Mouse (Mus musculus) bone marrow, adult 2 months (tissue): Measurements from ENCODE around the gene Shroom1. TPM values are rescaled to one million over a fixed set of nuclear protein-coding genes. Genes with fewer than 3 reads are reported as not detected.
A peak's percentile ranks its signal among the peaks of the same experiment; 100 is the strongest.

Experiments used
- H3K27ac ChIP-seq: fragments of 200-500 bp; 2 replicates; pipeline ENCODE4 v1.5.1; 2012; ENCODE audit warnings: low read depth, mild to moderate bottlenecking, control low read depth, inconsistent platforms, low read length; ENCODE audit not compliant: control insufficient read depth, poor library complexity, insufficient read depth
- H3K4me1 ChIP-seq: fragments of 200-500 bp; 2 replicates; pipeline ENCODE4 v1.6.1; 2011; ENCODE audit warnings: low read length; ENCODE audit not compliant: control insufficient read depth, insufficient read depth
- H3K4me3 ChIP-seq: fragments of 200-500 bp; replicated peaks from 2 replicates; pipeline ENCODE3; 2011; ENCODE audit warnings: mild to moderate bottlenecking, low read depth, low read length, control low read depth; ENCODE audit not compliant: control insufficient read depth
- CTCF ChIP-seq: fragments of 200-500 bp; IDR thresholded peaks from 2 replicates; pipeline ENCODE4 v1.5.1; 2011; ENCODE audit warnings: low read length, control low read depth; ENCODE audit not compliant: control insufficient read depth, insufficient read depth
- POLR2A ChIP-seq: fragments of 200-500 bp; IDR thresholded peaks from 2 replicates; pipeline ENCODE4 v1.6.1; 2011; ENCODE audit warnings: low read depth, mild to moderate bottlenecking, control low read depth, low read length, borderline replicate concordance; ENCODE audit not compliant: control insufficient read depth
- WGBS: fragments of 180-500 bp; shearing (Covaris S2); methylation state at CpG from one replicate; pipeline ENCODE4 v1.1.7; 2018; 5-methylcytosine and 5-hydroxymethylcytosine counted together
- polyA plus RNA-seq: library from polyadenylated mRNA; stranded (reverse); fragments of >200 nt; gene quantifications from 2 replicates; pipeline ENCODE4 v1.2.4, GENCODE M21; 2011; ENCODE audit warnings: low replicate concordance; ENCODE audit not compliant: missing spikeins, insufficient read depth, insufficient read length

Shroom1 gene
- polyA plus RNA-seq, 1 experiment = 0.70 TPM

DNA sequence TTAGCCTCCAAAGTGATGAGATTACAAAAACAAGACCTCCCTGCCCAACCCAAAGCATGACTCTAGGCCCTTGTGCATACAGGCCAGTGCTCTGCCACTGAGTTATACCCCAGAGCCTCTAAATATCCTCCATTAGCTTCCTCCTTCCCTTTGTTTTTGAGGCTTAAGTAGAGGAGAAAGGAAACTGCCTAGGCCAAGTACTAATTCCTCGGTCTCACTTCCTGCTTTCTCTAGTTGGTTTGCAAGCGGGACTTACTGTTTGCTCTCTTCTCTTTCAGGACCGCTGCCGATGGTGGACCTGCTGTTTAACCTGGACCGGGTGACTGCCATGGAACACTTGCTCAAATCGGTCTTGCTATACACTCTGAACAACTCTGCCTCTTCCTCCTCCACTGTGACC, 20.7 kb upstream of the Shroom1 start:
- 63% methylated on average over 6 of the region's 6 CpGs for WGBS

DNA sequence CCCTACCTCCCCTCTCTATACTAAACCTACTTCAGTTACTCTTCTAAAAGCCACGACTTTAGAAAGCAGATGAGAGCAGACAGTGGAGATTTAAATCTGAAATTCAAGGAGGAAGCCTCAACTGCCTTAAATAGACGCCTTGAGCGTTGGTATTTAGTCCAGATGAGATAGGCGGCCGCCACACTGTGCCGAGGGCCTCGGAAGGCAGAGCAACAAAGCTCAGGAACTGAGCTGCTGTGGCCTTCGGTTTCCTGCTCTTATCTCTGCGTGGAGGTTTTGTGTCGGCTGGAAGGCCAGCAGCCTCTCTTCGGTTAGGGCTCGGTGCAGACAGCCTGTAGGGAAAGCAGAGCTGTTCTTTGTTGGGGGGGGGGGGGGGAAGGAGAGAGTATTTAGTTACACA, 15.1 kb upstream of the Shroom1 start:
- TF ChIP-seq POLR2A = no peak
- TF ChIP-seq CTCF = no peak
- no peaks in the 10 kb centered on the region; the same call in 1 of the 2 replicates for H3K4me1 ChIP-seq
- no peak overlapping the region for H3K4me3 ChIP-seq
- WGBS = 5% methylated on average over 12 of the region's 12 CpGs
- H3K27ac ChIP-seq = no peak overlapping the region

More for the DNA sequence above, 20.7 kb upstream of the Shroom1 start:
- peaks cover 1% of the 10 kb centered on the region; the same call in 1 of the 2 replicates for H3K4me1 ChIP-seq
- no peak overlapping the region for H3K27ac ChIP-seq
- no peak overlapping the region for H3K4me3 ChIP-seq
- TF ChIP-seq CTCF (no peak), POLR2A (no peak)

DNA sequence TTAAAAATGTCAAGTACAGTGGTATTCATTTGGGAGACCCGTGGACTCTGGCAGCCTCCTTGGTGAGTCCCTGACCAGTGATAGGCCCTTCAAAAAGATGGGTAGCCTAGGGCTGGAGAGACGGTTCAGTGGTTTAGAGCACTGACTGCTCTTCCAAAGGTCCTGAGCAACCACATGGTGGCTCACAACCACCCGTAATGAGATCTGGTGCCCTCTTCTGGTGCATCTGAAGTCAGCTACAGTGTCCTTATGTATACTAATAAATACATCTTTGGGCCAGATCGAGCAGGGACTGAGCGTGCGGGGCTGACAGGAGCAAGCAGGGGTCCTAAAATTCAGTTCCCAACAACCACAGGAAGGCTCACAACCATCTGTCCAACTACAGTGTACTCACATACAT, 13.1 kb upstream of the Shroom1 start:
- no peak overlapping the region for H3K4me3 ChIP-seq
- no peaks in the 10 kb centered on the region; the same call in 1 of the 2 replicates for H3K4me1 ChIP-seq
- WGBS = 8% methylated on average over 6 of the region's 6 CpGs
- no peak for TF ChIP-seq POLR2A
- peak; percentile 45; the same call in 1 of the 2 replicates for TF ChIP-seq CTCF
- no peak overlapping the region for H3K27ac ChIP-seq

DNA sequence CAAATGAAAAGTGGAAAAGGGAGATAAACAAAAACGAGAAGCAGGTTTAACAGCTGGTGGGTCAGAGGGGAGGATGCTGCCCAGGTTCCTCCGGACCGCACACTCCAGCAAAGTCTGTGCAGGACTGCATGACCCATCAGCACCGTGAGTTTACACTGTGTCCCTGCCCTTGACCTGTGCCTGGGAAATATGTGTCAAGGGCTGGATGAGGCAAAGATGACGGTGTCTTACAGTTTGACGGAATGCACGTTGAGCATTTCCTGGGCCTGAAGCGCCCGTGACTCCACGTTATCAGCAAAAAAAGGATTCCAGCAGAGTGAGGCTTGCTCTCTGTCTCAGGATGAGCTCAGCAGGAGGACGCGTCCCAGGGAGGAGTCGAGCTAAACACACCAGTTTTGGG, 11.4 kb upstream of the Shroom1 start:
- no peak for TF ChIP-seq CTCF
- no peak for TF ChIP-seq POLR2A
- no peak overlapping the region for H3K27ac ChIP-seq

DNA sequence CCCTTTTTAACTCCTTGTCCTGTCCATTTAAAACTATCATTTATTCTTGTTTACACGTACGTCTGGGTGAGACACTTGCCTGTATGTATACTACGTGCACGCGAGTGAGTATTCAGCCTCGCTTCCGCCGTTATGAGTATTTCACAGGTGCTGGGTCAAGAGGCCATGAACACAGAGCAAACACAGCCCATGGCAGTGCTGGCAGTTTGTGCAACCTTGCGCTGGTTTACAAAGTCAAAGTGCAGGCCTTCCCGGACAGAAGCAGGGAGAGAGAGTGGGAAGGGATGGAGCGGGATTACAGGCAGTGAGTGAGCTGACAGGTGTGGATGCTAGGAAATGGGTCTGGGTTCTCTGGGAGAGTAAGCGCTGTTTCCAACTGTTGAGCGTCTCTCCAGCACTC, 10.8 kb upstream of the Shroom1 start:
- Histone ChIP-seq H3K4me3 (no peak overlapping the region), H3K27ac (no peak overlapping the region), H3K4me1 (no peaks in the 10 kb centered on the region; the same call in 1 of the 2 replicates)
- 88% methylated on average over 13 of the region's 13 CpGs for WGBS
- TF ChIP-seq POLR2A = no peak
- TF ChIP-seq CTCF = no peak

More for the DNA sequence above, 11.4 kb upstream of the Shroom1 start:
- Histone ChIP-seq H3K4me1 (no peaks in the 10 kb centered on the region; the same call in 1 of the 2 replicates), H3K4me3 (no peak overlapping the region)
- 90% methylated on average over 13 of the region's 13 CpGs for WGBS

DNA sequence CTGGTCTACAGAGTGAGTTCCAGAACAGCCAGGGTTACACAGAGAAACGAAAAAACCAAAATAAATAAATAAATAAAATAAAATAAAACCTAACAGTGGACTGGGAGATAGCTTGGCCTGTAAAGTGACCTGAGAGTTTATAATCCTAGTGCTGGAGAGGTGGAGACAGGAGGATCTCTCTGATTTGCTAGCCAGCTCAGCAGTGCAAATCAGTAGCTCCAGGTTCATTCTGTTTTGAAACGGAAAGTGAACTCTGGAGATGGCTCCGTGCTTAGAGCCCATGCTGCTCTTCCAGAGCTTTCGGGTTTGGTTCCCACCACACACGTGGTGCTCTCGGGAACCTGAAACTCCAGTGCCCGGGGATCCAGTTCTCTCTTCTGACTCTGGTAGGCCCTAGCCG, 9.0 kb upstream of the Shroom1 start:
- H3K4me1 ChIP-seq = no peaks in the 10 kb centered on the region; the same call in 1 of the 2 replicates

DNA sequence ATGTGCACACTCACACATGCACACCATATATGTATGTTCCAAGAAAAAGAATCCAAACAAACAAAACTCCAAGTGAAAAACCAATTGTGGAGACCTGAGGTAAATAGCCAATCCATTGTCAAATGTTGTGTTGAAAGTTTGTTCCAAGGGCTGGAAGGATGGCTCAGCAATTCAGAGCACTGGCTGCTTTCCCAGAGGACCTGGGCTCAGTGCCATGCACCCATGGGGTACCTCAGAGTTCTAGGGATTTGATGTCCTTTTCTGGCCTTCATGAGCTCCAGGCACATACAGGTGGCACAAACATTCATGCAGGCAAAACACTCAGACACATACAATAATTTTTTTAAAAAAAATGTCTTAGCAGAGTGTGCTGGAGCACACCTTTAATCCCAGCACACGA, 8.5 kb upstream of the Shroom1 start:
- Histone ChIP-seq H3K4me1 (no peaks in the 10 kb centered on the region; the same call in 1 of the 2 replicates), H3K4me3 (no peak overlapping the region), H3K27ac (no peak overlapping the region)
- 85% methylated on average over 1 of the region's 1 CpGs for WGBS
- no peak for TF ChIP-seq POLR2A
- no peak for TF ChIP-seq CTCF

More for the DNA sequence above, 9.0 kb upstream of the Shroom1 start:
- Histone ChIP-seq H3K4me3 (no peak overlapping the region), H3K27ac (no peak overlapping the region)
- no peak for TF ChIP-seq CTCF
- TF ChIP-seq POLR2A = no peak
- 86% methylated on average over 8 of the region's 8 CpGs for WGBS

DNA sequence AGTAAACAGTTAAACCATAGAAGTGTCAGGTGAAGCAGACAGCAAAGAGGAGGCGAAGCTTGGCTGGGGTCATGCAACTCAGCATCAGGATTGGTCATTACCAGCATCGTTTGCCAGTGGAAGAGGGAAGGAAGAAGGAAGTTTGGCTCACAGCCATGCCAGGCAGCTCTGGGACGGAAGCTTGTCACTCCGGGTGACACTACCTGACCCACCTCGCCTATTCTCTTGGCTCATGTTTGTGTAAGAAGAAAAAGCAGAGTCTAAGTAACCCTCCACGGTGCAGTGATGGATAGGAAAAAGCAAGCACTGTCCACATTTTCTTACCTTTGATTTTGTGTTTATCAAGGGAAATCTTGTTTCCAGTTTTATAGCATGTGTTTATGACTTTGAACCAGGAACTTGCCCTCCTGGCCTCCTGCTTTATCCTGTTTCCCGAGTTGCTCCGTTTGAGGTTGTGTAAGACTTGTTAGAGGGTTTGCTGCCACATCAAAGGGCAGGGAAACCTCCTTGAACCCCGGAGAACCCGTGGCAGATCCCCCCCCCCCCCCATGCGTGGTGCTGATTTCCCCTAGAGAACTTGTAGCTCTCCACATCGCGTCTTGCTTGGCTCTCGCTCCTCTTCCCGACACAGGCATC, 6.8 kb upstream of the Shroom1 start:
- no peaks in the 10 kb centered on the region for H3K4me1 ChIP-seq
- no peak overlapping the region for H3K27ac ChIP-seq
- TF ChIP-seq CTCF (no peak), POLR2A (no peak)
- H3K4me3 ChIP-seq = no peak overlapping the region
- 7% methylated on average over 15 of the region's 15 CpGs for WGBS

DNA sequence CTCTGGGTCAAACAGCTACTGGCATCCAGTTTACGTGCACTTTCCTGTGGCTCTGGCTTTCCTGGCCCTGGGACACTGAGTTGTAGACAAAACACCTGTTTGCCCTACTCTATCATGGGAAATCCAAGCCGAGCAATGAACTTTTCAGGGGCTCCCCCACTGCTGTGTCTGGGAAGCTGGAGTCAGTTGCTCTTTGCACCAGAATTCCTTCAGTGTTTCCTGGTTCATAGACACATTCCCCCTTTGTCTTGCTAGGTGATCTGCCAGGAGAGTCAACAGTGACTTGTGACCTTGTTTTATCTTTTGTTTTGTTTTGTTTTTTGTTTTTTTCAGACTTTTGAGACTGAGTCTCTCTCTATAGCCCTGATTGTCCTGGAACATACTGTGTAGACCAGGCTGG, 5.6 kb upstream of the Shroom1 start:
- 68% methylated on average over 2 of the region's 2 CpGs for WGBS
- TF ChIP-seq POLR2A = no peak
- TF ChIP-seq CTCF = no peak
- Histone ChIP-seq H3K4me3 (no peak overlapping the region), H3K27ac (no peak overlapping the region), H3K4me1 (no peaks in the 10 kb centered on the region)
